Mouse (Mus musculus): ENCODE data around the gene Igfbp7.

GRCm38 (mm10) chr5:77445431-77445830, 37.6 kb upstream of the Igfbp7 start:
- TF ChIP-seq CTCF (IDR thresholded peaks at IDR 0.05; ENCODE audit: low read depth, low read length) (no peak), POLR2A (IDR thresholded peaks at IDR 0.05; ENCODE audit: insufficient read depth, low read length) (no peak)

Measured in ES-Bruce4 (cell line).